Mouse (Mus musculus) cerebellum, adult 18-20 months (tissue): ENCODE data around the gene Notum.
"Not testable (repeated sequence)": the region's sequence is repeated elsewhere in the genome, so short reads cannot be mapped to it uniquely, and the experiment has no call there.

Source experiments
- DNase-seq, 2 experiments: peaks; one replicate each; pipeline ENCODE4 v3.0.0; 2021

Gene Notum

DNA sequence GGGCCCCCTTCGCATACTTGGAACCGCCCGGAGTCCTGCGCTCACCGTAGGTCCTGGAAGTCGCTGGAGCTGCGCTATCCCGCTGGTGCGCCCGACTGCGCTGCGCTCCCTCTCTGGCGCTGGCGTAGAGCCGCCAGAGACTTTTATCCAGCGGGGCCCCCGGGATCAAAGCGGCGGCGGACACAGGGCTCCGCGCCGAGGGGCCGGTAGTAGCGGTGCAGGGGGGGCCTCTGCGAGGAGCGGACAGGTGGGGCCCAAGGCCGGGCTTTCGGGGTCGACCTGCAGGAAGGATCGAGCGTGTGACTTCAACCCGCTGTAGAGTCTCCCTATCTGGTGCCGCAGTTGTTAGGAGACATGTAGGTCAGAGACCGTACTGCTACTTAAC, at the start of gene Notum:
Notum (minus strand) TSS at position 100 of the 385 bp plus-strand sequence.
- no peak for DNase-seq

DNA sequence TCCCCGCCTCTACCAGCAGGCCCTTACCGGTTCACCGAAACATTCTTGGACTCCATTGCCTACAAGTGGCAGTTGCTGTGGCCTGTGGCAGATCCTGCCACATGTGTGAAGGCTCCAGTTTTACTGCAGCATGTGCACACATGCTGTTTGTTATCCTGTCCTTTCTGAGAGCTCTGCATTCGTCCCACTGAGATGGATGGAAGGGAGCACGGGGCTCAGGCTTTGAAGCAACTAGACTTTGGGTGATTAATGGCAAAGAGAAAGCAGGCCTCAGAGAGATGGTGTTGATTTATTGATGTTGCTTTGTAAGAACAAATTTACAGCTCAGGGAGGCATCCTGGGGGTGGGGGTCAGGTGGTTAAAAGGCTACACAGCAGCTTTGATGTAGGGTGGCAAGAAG, 49.7 kb upstream of the Notum start:
- no peak for DNase-seq

DNA sequence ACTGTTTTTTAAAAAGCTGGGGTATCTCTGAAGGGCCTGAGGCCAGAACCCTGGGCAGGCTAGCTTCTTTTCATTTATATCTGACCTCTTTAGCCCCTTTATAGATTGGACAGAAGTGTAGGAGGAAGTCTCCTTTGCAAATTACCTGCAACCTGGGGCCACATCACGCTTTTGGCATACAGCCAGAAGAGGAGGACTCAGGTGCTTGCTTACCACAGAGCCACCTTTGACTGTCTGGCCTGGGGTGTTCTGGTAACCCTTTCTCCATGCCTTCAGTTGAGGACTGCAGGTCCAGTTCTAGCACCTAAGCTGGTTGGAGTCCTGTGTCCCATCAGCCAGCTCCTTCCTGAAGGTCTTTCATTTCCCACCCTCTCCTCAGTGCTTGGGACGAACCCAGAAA, 48.6 kb upstream of the Notum start:
- DNase-seq: no peak

DNA sequence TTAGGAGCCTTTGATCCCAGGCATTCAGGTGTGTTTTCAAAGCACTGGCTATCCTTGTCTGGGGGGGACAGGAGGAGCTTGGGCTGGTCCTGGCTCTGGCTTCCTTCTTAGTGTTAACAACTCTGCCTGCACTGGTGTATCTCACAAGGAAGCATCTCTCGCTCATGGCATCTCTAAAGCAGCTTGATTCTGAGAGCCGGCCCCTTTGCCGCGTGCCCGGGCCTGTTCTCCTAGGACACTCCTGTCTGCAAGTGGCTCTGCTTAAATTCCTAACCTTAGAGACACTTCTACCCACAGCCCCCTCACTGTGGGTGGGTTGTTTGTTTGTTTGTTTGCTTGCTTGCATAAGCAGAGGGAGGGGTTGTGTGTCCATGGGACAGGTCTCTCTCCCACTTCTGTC, 47.0 kb upstream of the Notum start:
- DNase-seq: no peak

DNA sequence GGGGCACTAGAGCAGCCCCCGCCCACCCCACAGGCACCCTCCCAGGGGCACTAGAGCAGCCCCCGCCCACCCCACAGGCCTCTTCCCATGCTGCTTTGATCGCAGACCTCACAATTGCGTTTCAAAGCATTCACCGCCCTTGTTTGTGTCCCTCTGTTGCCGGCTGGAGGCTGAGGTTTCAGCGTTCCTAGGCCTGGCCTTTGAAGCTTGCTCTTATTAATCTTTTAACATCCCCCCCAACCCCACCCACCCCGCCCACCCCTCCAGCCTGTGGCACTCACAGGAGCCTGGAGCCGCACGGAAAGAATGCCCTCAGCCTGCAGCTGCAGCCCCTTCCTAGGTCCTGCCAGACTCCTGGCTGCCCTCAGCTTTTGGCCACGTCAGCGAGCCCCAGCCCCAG, 46.2 kb upstream of the Notum start:
- no peak for DNase-seq

DNA sequence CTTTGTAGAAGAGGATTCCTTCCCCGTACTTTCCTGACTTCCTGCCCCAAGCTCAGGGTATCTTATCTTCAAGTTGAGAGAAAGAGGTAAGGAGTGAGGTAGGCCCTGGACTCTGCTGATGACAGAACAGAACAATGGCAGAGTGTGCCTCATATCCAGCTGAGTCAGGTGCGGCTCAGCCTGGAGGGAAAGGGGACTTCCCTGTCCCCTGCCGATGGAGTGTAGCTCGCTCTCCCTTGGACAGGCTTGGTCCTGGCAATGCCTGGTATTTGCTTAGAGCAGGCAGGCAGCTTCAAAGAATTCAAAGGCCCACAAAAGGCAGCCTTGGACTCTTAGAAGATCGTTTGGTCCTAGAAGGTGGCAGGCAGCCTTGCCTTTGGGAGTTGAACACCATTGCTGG, 45.1 kb upstream of the Notum start:
- no peak for DNase-seq

DNA sequence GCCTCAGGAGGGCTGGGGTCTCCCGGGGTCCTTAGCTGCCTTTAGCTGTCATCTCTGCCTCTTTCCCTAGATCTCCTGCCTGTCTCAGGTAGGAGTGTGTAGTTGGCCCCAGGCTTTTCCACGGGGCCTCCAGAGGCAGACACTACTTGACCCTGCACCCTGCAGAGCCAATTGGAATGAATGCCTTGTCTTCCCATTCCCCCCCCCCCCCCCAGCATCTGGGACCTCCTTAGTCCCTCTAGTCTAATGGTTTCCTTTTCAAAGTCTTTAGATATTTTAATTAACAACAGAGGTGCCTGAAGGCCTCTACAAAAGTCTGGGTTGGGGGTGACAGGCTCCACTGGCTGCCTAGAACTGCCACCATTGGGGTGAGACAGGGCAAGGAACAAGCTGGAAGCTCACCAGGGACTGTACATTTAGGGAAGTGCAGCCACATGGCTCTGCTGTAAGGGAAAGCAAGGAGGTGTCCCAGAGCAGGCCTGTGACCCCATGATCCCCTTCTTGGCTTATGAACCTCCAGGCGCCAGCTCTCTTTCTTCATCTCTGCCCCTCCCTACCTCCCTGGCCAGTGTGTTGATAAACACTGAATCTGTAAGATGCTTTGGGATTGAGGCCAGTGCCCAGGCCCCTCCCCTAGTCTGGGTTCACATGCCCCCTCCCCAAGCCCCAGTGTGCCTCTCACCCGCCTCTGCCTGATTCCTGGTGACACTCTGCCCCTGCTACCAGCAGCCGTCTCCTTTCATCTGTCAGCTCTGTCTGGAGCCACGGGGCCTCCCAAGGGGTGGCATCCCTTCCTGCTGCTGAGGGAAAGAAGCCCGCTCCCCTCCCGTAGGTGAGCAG, 43.7 kb upstream of the Notum start:
- no peak for DNase-seq

DNA sequence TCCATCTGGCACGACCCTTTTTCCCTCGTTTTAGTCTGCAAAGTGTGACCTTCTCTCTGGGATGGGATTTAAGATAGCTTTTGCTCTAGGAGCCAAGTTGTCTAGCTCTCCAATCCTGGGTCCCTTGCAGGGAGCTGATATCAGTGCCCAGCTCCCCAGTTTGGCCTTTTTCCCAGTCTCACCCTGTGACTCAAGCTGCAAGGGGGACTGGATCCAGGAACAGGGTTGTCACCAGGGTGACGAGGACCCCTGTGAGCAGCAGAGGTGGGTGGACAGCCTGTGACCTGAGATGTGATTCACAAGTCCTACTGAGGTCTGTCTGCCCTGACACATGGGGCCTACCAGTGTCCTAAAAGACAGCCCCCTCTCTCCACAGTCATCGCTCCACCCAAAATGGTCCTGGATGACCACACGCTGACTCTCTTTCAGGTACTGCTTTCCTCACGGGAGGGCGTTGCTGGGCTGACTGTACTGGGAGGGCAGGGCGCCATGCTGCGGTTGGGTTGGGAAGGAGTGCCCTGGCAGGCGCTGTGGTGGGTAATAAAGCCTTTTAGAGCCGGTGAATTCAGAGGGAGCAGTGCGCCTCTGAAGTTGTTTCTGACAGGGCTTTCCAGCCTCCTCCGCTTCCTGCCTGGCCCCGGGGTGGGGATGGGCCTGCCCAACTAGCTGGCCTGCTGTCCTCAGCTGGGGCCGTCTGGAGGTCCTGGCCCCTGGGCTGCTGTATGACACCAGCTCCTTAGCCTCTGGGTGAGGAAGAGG, 42.9 kb upstream of the Notum start:
- DNase-seq: no peak

DNA sequence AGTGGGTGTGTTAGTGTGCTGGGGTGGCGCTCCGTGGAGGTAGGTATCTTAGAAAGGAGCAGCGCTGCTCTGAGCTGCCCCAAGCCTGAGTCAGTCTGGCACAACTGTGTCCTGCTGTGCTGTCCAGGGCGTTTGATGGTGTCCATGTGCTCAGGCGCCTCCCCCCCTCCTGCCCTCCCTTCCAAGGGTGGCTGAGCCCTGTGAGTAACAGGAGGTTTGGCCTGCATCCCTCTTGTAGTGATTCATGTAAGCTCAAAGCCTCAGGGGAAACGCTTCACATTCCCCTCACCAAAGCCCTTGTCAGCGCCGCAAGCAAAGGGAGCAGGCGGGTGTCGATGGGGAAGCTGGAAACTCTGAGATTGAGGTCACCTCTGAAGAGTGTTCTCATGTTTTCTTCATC, 36.8 kb upstream of the Notum start:
- DNase-seq: no peak

DNA sequence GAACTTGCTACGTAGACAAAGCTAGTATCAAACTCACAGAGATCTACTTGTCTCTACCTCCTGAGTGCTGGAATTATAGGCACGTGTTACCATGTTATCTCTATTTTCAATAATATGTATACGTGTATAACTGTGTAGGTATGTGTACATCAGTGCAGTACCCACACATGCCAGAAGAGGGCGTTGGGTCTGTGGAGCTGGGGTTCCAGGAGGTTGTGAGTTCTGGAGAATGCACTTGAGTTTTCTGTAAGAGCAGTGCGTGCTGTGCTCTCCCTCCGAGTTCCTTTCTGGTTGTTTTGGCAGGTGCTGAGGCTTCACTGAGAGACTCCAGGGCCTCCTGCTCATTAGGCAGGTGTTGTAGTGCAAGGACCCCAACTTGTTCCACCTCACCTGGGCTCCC, 35.6 kb upstream of the Notum start:
- no peak for DNase-seq

DNA sequence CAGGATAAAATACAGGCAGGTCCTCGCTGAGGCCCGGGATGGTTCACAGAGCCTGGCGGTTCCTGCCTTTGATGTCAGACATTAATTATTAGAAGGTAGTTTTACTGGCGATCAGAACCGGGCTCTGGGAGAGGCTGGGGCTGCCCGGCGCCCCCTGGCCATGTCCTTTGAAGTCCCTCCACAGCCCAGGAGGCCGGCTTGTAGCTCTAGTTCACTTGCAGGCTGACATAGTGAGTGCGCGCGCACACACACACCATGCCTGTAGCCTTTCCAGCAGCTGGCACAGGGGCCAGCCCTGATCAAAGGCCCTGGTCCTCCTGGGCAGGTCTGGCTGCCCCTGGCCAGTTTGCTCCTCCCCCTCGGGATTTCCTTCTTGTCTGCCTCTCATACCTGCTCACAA, 34.7 kb upstream of the Notum start:
- no peak for DNase-seq

DNA sequence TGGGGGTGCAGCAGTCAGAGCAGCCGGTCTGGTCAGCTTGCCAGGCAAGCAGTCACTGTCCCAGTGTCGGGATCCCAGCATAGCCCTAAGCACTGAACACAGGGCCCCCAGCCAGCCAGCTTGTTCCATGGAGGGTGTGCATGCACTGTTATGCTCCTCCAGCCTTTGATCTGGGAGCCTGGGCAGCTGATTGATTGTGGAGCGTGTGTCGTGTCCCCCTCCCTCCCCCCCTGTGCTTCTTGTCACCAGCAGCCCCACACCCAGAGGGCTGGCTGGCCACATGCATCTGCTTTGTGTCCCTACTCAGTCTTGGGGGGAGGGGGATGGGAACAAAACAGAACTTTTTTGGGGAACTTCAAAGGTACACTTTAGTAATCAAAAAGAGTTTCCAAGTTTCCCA, 34.2 kb upstream of the Notum start:
- DNase-seq: no peak

DNA sequence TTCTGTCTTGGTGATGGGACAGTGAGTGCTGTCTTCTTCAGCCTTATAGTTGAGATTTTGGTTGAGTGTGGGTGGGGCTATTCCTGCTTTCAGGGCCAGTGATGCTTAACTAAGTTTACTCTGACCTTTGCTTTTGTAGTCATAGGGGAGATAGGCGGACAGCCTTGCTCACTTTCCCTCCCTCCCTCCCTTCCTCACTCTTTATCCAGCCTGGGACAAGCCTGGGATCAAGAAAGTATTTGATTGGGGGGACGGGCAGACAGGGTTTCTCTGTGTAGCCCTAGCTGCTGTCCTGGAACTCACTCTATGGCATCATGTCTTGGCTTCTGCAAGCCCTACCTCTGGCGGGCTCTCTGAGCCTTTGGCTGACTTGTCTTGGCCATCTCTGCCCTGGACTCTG, 32.5 kb upstream of the Notum start:
- no peak for DNase-seq

DNA sequence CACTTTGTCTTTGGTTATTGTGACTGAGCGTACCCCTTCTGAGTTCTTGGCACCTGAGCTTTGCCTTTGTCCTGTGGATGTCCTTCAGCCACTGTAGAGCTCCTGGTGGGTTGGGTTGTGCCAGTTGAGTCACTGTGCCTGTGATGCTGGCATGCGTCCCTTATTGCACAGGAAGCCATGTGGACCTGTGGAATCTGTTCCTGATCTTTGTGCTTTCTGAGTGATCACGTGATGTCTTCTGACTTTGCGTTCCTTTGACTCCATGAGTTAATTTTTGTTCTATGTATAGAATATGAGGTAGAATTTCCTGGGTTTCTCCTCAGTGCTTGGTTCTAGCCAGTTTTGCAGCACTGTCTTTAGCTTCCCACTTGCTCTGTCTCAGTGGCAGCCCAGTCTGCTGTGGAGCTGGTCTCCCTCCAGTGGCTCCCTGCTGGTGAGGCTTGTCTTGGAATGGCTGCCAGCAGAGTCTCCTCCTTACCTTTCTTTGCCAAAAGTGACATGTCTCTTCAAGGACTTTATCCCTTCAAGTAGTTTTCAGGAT, 31.6 kb upstream of the Notum start:
- DNase-seq: no peak

DNA sequence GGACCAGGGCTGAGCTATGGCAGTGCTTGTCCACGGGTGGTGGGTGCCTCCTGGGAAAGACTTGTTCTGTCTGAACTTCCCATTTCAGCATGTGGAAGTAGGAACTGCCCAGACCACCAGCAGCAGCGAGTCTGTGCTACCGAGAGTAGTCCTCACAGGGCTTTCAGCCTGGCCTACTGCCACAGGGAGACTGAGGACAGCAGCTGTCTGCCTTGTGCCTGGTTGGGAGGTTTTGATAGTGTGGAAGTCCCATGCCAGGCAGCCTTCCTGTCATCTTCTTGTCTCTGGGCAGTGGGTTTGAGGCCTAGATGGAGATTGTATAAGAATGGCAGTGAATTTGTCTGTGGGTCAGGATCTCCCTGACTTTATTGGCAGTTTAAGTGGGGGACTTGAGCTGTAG, 28.4 kb upstream of the Notum start:
- no peak for DNase-seq

DNA sequence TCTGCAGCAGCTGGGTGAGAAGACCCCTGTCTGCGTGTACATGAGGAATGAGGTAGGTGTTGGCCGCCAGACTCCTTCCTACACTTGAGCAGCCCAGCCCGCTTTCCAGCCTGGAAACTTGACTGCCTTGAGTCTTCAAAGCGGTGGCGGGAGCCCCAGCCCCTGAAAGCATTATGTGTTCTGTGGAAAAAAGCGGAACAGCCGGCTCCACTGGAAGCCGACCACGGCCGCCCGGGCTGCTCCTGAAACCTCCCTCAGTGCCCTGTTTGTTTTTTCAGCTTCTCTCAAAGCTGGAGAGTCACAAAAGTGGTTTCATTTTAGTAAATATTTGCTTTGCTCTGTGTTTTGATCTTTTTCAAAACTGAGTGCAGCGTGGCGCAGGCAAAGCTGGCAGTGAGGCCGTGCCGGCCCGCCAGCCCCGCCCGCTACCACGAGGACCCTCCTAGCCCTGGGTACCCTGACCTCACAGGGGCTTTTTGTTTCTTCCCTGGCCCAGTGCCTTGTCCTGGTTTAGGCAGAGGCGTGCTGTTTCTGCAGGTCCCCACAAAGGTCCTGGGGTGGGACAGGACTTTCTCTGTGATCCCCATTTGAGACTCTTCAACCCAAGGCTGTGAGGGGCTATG, 25.8 kb upstream of the Notum start:
- DNase-seq: no peak

DNA sequence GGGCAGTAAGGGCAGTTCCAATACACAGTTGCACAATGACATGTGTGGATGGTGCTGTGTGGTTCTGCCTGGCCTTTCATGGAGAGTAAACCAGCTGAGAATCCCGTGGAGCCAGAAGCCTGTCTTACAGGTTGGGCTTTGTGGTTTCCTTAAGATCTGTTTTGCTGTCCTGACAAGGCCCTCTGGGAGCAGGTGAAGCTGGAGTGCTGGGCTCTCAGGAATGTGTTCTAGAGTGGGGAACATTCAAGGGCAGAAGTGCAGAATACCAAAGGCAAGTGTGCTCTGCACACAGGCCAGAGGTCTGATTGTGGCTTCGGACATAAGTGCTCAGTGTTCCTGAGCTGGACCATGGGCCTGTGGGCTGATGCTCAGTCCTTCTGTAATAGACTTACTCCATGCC, 23.7 kb upstream of the Notum start:
- no peak for DNase-seq

DNA sequence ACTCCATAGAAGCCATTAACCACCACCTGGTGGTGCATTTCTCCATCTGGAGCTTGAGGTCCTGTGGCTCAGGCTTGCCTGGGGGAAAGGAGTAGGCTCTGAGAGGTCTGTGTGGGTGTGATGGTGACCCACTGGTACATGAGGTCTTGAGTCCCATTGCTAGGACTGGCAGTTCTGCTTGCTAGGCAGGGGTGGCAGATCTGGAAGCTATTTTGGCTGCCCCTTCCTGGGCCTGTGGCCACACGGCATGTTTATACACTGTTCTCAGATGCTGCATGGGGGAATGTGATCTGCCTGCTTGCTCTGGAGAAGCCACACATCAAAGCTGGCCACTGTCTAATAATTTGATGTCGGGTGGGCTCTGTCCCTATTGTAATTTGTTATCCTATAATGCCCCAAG, 23.1 kb upstream of the Notum start:
- no peak for DNase-seq

DNA sequence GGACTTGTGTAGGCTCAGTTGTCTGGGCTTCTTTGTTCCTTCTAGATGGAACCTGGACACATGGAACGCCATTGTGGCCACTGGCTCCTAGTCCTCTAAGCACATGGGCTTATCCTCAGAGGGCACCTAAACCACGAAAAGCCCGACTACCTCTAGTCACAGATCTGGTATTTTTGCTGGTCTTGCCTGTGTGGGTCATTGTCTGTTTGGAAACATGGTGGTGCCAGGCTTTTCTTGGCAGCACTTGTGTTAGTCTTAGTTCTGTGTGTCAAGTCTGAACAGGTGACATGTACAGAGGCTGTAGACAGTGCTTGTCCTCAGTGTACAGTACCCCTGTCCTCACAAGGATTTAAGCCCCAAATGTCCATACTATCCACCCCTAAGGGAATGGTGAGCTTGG, 22.6 kb upstream of the Notum start:
- DNase-seq: no peak

DNA sequence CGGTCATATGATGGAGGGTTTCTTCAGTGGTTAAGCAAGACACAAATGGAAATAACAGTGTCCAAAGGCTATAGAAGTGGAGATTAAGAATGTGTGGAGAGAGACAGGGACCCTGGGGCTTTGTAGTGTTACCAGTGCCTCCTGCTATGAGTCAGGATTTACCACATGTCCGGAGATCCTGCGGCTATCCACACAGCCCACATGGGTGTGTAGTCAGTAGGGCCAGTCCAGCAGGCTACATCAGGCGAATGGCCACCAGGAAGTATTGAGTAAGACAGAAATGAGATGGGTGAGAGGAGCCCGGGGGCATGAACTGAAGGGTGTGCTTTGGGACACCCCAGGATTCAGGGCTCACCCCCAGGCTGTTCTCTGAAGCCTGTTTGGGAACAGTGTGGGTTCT, 21.7 kb upstream of the Notum start:
- no peak for DNase-seq

DNA sequence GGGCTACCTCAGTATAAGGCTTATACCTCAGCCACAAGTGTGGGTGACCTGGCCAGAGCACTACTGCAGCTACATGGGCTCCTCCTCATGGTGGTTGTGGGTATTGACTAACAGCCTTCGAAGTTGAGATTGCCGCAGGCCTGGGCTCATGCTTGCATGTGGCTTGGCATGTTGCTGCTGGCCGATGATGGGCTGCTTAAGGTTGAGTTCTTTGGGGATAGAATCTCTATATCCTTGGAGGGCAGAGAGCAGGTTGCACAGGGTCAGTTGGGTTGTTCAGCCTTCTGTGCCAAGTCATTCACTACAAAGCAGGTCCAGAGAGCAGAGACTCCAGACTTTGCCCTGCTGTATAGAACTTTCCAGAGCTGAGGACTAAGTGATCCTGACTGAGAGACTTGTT, 18.9 kb upstream of the Notum start:
- no peak for DNase-seq

DNA sequence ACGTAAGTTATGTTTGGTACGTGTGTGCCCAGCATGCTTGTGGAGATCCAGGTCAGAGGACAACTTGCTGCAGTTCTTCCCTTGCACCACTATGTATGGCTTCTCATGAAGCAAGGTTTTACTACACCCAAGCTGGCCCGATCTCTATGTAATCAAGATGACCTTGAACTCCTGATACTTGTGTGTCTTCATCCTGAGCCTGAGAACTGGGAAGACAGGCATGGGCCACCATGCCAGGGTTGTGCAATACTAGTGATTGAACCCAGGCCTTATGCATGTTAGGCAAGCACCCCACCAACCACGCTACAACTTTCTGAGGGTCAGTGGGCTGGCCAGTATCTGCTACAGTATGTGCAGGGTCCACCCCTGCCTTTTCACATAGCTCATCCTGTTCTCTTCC, 16.0 kb upstream of the Notum start:
- no peak for DNase-seq

DNA sequence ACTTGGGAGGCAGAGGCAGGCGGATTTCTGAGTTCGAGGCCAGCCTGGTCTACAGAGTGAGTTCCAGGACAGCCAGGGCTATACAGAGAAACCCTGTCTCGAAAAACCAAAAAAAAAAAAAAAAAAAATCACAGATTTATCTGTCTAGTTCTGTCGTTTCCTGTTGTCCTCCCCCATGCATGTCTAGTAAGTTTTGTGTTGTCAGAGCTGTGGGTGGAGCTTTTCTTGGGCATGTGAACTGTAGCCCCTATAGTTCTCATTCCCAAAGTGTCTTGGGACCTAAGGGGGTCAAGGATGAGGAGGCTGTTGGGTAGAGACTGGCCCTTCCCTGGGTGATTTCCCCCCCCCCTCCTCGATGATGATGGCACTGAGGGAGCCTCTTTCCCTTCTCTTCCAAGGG, 14.9 kb upstream of the Notum start:
- not testable (repeated sequence) for DNase-seq

DNA sequence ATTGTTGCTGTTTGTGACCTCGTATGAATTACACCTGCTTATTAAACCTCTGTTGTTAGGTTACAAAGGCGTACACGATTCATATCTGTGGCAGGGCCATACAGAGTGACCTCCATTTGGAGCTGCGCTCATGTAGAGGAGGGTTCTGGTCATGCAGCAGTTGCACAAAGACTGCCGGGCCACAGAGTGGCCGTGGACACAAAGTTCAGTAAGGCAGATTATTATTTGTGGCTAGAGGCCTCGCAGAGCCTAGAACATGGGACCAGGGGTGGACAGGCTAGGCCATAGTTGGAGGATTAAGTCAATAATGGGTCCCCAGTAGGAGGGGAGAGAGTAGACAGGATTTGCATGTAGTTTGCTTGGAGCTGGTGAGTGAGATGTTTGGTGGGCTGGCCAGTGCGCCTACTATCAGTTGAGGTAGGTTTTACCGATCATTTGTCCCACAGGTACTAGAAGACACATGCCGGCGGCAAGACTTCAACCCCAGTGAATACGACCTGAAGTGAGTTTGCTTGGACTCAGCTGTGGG, 12.7 kb upstream of the Notum start:
- DNase-seq: no peak
